ENCODE assay signal across 25 mouse cellular contexts in genomic region chr11:100817311-100817710, GRCm38 (mm10). TPM values are rescaled to one million over a fixed set of nuclear protein-coding genes. Genes with fewer than 3 reads are reported as not detected.
DNase-seq lines count a peak whose midpoint lies in the region; ATAC-seq and TF ChIP-seq lines count a peak whose summit lies in the region.
"Had no signal": no experiment of that assay in that cellular context is flagged by ENCODE, and none has a peak within 500 bp of the region (broad histone marks: within the 10 kb centered on the region; RNA-seq: fewer than 3 reads in every experiment).

No protein-coding gene starts in this region.

- peak overlapping the region; percentile 95 for H3K27ac ChIP-seq in gastrocnemius, adult 2 months
- peak overlapping the region; percentile 68 for H3K27ac ChIP-seq in liver, adult 2 months (replicated peaks; ENCODE audit: insufficient read depth, low read depth, low read length)
- H3K27ac ChIP-seq in kidney, embryonic 14.5 days (ENCODE audit: low read depth, low read length): no peak overlapping the region
- H3K27ac ChIP-seq: embryonic facial prominence, embryonic 12.5 days; layer of hippocampus, adult 2 months; left cerebral cortex, adult 2 months; stomach, postnatal 0 days had no signal

- ATAC-seq in kidney, embryonic 14.5 days (ENCODE audit: low FRiP score, low TSS enrichment): no peak
- ATAC-seq: forebrain, embryonic 16.5 days; midbrain, embryonic 16.5 days had no signal

- H3K9me3 ChIP-seq in kidney, embryonic 14.5 days (ENCODE audit: control insufficient read depth, low read length): no peaks in the 10 kb centered on the region
- H3K9me3 ChIP-seq: embryonic facial prominence, embryonic 12.5 days; heart, embryonic 12.5 days had no signal

- peak; percentile 23 for DNase-seq in gastrocnemius, adult 2 months
- DNase-seq in gastrocnemius, postnatal 10 days: no peak
- no peak for DNase-seq in liver, adult 2 months (ENCODE audit: extremely low read depth, low read depth, low spot score)
- no peak for DNase-seq in liver
- DNase-seq in cerebellum, adult 18-20 months: peak; percentile 81 to 87
- peak; percentile 78 to 88 for DNase-seq in cerebellum, postnatal 14 days
- DNase-seq in right cerebral cortex, postnatal 36 days (ENCODE audit: low spot score in 2 of 2): no peak
- DNase-seq: adrenal gland, postnatal 25 days; heart, postnatal 36 days; lung, postnatal 4 days had no signal

- no peak for TF ChIP-seq CTCF in gastrocnemius, adult 2 months (IDR thresholded peaks at IDR 0.05)
- no peak for TF ChIP-seq CTCF in liver, adult 2 months (IDR thresholded peaks at IDR 0.05; ENCODE audit: low read depth, low read length)

- no peak for TF ChIP-seq POLR2A in liver, adult 2 months (IDR thresholded peaks at IDR 0.05; ENCODE audit: extremely low read depth, insufficient read depth, low read length)

- no peaks in the 10 kb centered on the region for H3K27me3 ChIP-seq in liver, adult 2 months (ENCODE audit: control insufficient read depth, insufficient read depth, low read length)
- no peaks in the 10 kb centered on the region for H3K27me3 ChIP-seq in kidney, embryonic 14.5 days (ENCODE audit: control insufficient read depth, insufficient read depth, low read length)
- H3K27me3 ChIP-seq: CH12.LX; embryonic facial prominence, embryonic 12.5 days; heart, embryonic 12.5 days had no signal

- intact Hi-C loops in gastrocnemius, adult 2 months (cut with DNase I): no loop called here

- H3K9ac ChIP-seq in liver, adult 2 months (ENCODE audit: low read depth, low read length): no peak overlapping the region
- H3K9ac ChIP-seq in kidney, embryonic 14.5 days (ENCODE audit: low read depth, low read length): no peak overlapping the region
- H3K9ac ChIP-seq: embryonic facial prominence, embryonic 12.5 days; heart, embryonic 12.5 days; lung, embryonic 14.5 days had no signal

- WGBS in liver, adult 2 months: 28% methylated on average over 9 of the region's 9 CpGs
- 48% methylated on average over 9 of the region's 9 CpGs for WGBS in kidney, embryonic 14.5 days

- no peaks in the 10 kb centered on the region for H3K36me3 ChIP-seq in liver, adult 2 months (ENCODE audit: control insufficient read depth, insufficient read depth, low read length)
- H3K36me3 ChIP-seq in kidney, embryonic 14.5 days (ENCODE audit: control insufficient read depth, insufficient read depth, low read length): no peaks in the 10 kb centered on the region
- H3K36me3 ChIP-seq: embryonic facial prominence, embryonic 12.5 days had no signal

- peaks cover 47% of the 10 kb centered on the region for H3K4me1 ChIP-seq in liver, adult 2 months (ENCODE audit: control insufficient read depth, insufficient read depth, low read length)
- H3K4me1 ChIP-seq in kidney, embryonic 14.5 days (ENCODE audit: control insufficient read depth, insufficient read depth, low read length): no peaks in the 10 kb centered on the region

- H3K4me2 ChIP-seq in kidney, embryonic 14.5 days (replicated peaks; ENCODE audit: low read depth, low read length): no peak overlapping the region
- H3K4me2 ChIP-seq: embryonic facial prominence, embryonic 12.5 days; heart, embryonic 12.5 days; lung, embryonic 14.5 days had no signal

- H3K4me3 ChIP-seq in gastrocnemius, adult 2 months: peak overlapping the region; percentile 70
- no peak overlapping the region for H3K4me3 ChIP-seq in liver, adult 2 months (ENCODE audit: insufficient read depth, low read depth, low read length)
- H3K4me3 ChIP-seq in kidney, embryonic 14.5 days (ENCODE audit: low read length): no peak overlapping the region
- H3K4me3 ChIP-seq: embryonic facial prominence, embryonic 12.5 days; erythroblast, embryonic 14.5 days; heart, embryonic 12.5 days; layer of hippocampus, adult 2 months; left cerebral cortex, adult 2 months had no signal

- H3K79me2 ChIP-seq in liver, adult 2 months (ENCODE audit: control insufficient read depth, insufficient read depth, low read length): peaks cover 41% of the 10 kb centered on the region; the same call in 1 of the 2 replicates

RNA-seq across cellular contexts. Expression of gene Stat5b, which starts 33.2 kb away (rescaled TPM):
- 100 to 1,000 TPM; 139 to 145 TPM for total RNA-seq in gastrocnemius, adult 2 months (2021)
- 100 to 1,000 TPM; 107 to 114 TPM for total RNA-seq in gastrocnemius, postnatal 10 days (2021)
- 31.8 and 33.0 TPM in 2 replicates for total RNA-seq in liver, adult 2 months (2014; rRNA removed)
- 32.0 and 35.2 TPM in 2 replicates for polyA plus RNA-seq in liver, adult 2 months (2012; rRNA removed)
- 12.7 and 19.8 TPM in 2 replicates for polyA plus RNA-seq in kidney, embryonic 14.5 days (2014; fragmentation: Nextera tagmentation; extraction: Ambion mirVana)

RNA-seq across cellular contexts. Expression of gene Stat5a, which starts 41.8 kb away (rescaled TPM):
- 10 to 100 TPM; 11.7 to 15.8 TPM for total RNA-seq in gastrocnemius, adult 2 months (2021)
- total RNA-seq in gastrocnemius, postnatal 10 days (2021): 10 to 100 TPM; 29.6 to 32.7 TPM
- total RNA-seq in liver, adult 2 months (2014; rRNA removed): 6.9 and 7.8 TPM in 2 replicates
- 15.0 and 18.0 TPM in 2 replicates for polyA plus RNA-seq in liver, adult 2 months (2012; rRNA removed)
- polyA plus RNA-seq in kidney, embryonic 14.5 days (2014; fragmentation: Nextera tagmentation; extraction: Ambion mirVana): 2.0 and 3.0 TPM in 2 replicates

RNA-seq across cellular contexts. Expression of gene Ghdc, which starts 46.6 kb away (rescaled TPM):
- total RNA-seq in gastrocnemius, adult 2 months (2021): 1 to 10 TPM; 4.3 to 6.9 TPM
- 1 to 10 TPM; 7.7 to 8.4 TPM for total RNA-seq in gastrocnemius, postnatal 10 days (2021)
- total RNA-seq in liver, adult 2 months (2014; rRNA removed): 7.1 and 8.5 TPM in 2 replicates
- 17.0 and 17.5 TPM in 2 replicates for polyA plus RNA-seq in liver, adult 2 months (2012; rRNA removed)
- polyA plus RNA-seq in kidney, embryonic 14.5 days (2014; fragmentation: Nextera tagmentation; extraction: Ambion mirVana): 3.6 and 4.5 TPM in 2 replicates

RNA-seq across cellular contexts. Expression of gene Hcrt, which starts 54.6 kb away (rescaled TPM):
- not detected for total RNA-seq in gastrocnemius, adult 2 months (2021)
- not detected for total RNA-seq in gastrocnemius, postnatal 10 days (2021)
- not detected in 2 replicates for total RNA-seq in liver, adult 2 months (2014; rRNA removed)
- not detected in 2 replicates for polyA plus RNA-seq in liver, adult 2 months (2012; rRNA removed)
- not detected in 2 replicates for polyA plus RNA-seq in kidney, embryonic 14.5 days (2014; fragmentation: Nextera tagmentation; extraction: Ambion mirVana)
- total RNA-seq: adrenal gland, postnatal 25 days; CH12.LX; heart, postnatal 36 days; layer of hippocampus, adult 2 months; left cerebral cortex, adult 2 months; MEL had no signal
- polyA plus RNA-seq: embryonic facial prominence, embryonic 12.5 days; erythroblast, embryonic 14.5 days; gonadal fat pad, adult 2 months; heart, embryonic 12.5 days; limb, embryonic 11.5 days; lung, embryonic 14.5 days; stomach, postnatal 0 days had no signal

RNA-seq across cellular contexts. Expression of gene Kcnh4, which starts 57.6 kb away (rescaled TPM):
- total RNA-seq in gastrocnemius, adult 2 months (2021): not detected
- total RNA-seq in gastrocnemius, postnatal 10 days (2021): not detected
- total RNA-seq in liver, adult 2 months (2014; rRNA removed): not detected in 2 replicates
- not detected in 2 replicates for polyA plus RNA-seq in liver, adult 2 months (2012; rRNA removed)
- 0.07 TPM in 1 of 2 replicates, not detected in the other for polyA plus RNA-seq in kidney, embryonic 14.5 days (2014; fragmentation: Nextera tagmentation; extraction: Ambion mirVana)
- total RNA-seq: heart, postnatal 36 days had no signal
- polyA plus RNA-seq: erythroblast, embryonic 14.5 days; heart, embryonic 12.5 days; limb, embryonic 11.5 days; lung, embryonic 14.5 days; thymus, postnatal 0 days had no signal

Comparison
In these comparisons a context has a peak if more than half of its experiments do, and no peak if none do; other contexts are left out.
1. DNase-seq: peak in gastrocnemius, adult 2 months (single experiment), cerebellum, adult 18-20 months (2 of 2) and cerebellum, postnatal 14 days (2 of 2); none in gastrocnemius, postnatal 10 days (single experiment), liver, adult 2 months (single experiment), liver (single experiment) and right cerebral cortex, postnatal 36 days (0 of 2).